Mouse (Mus musculus): ENCODE data around the gene Vsir. TPM values are rescaled to one million over a fixed set of nuclear protein-coding genes. Genes with fewer than 3 reads are reported as not detected.
A peak's percentile ranks its signal among the peaks of the same experiment; 100 is the strongest.

The Vsir gene
- polyA plus RNA-seq, 1 experiment from 2014 or later, result 4.5 TPM

DNA sequence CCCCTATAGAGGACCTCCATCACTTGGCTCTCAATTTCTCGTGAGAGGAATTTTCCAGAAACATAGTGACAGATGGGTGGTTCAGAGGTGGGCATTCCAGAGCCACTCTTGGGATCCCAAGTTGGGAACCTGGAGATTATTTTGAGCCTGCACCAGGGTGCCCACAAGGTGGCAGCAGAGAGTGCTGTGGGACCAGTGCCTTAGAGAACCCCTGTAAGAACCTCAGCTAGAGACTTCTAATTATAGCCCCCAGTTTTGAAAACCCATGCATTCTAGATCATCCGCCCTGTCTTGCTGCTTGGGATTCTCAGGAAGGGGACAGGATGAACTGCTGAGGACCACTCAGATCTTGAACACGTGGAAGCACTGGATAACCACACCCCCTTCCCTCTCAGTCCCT, 71.5 kb downstream of the Vsir start:
- Histone ChIP-seq H3K9ac (replicated peaks) (no peak overlapping the region), H3K4me2 (no peak overlapping the region), H3K27me3 (replicated peaks) (no peaks in the 10 kb centered on the region), H3K9me3 (replicated peaks) (no peaks in the 10 kb centered on the region), H3K36me3 (no peaks in the 10 kb centered on the region), H3K4me1 (no peaks in the 10 kb centered on the region), H3K27ac (replicated peaks) (no peak overlapping the region), H3K4me3 (replicated peaks) (no peak overlapping the region)
- WGBS, result 15% methylated on average over 3 of the region's 3 CpGs
- ATAC-seq (ENCODE audit: low FRiP score), result peak; percentile 28; the same call in 1 of the 2 replicates

DNA sequence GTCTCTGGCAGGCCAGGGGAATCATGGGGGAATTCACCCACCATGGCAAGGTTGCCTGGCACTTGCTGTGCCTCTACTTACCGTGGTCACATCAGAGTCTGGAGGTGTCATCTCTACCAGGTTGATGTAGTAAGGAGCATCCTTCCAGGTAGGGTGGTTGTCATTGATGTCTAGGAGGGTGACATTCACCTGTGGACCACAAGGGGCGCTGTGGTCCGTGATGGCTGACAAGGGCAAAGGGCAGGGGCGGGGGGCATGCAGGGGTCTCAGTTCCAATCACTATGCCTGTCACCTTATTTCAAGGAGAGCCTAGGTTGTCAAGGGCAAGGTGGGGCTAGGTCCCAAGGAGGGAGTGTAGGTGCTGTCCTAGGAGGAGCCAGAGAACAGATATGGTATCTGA, 73.0 kb downstream of the Vsir start:
- no peak overlapping the region for H3K4me3 ChIP-seq (replicated peaks)
- H3K27me3 ChIP-seq (replicated peaks), result no peaks in the 10 kb centered on the region
- H3K36me3 ChIP-seq, result no peaks in the 10 kb centered on the region
- H3K4me2 ChIP-seq, result no peak overlapping the region
- H3K27ac ChIP-seq (replicated peaks), result no peak overlapping the region
- H3K4me1 ChIP-seq, result no peaks in the 10 kb centered on the region
- ATAC-seq (ENCODE audit: low FRiP score), result no peak
- H3K9me3 ChIP-seq (replicated peaks), result no peaks in the 10 kb centered on the region
- H3K9ac ChIP-seq (replicated peaks), result no peak overlapping the region
- 22% methylated on average over 4 of the region's 4 CpGs for WGBS

Other genes with a start within 250 kb of the Vsir start
- 114 and 122 TPM in 2 replicates for gene Spock2, start 240.6 kb upstream of the Vsir start, polyA plus RNA-seq (2015; fragmentation: Nextera tagmentation; extraction: Ambion mirVana)
- 1.9 and 2.0 TPM in 2 replicates for gene Chst3, start 127.6 kb upstream of the Vsir start, polyA plus RNA-seq (2015; fragmentation: Nextera tagmentation; extraction: Ambion mirVana)
- 217 and 220 TPM in 2 replicates for gene Psap, start 69.2 kb upstream of the Vsir start, polyA plus RNA-seq (2015; fragmentation: Nextera tagmentation; extraction: Ambion mirVana)
- gene Gm17455, start 52.9 kb downstream of the Vsir start, polyA plus RNA-seq (2015; fragmentation: Nextera tagmentation; extraction: Ambion mirVana), result 11.3 and 12.5 TPM in 2 replicates